Mouse (Mus musculus) E14TG2a.4 (cell line): ENCODE results near the gene Cntrob.

Experiments used
- H3K27me3 ChIP-seq: 2 replicates; pipeline ENCODE4 v1.6.1; 2014; ENCODE audit warnings: low read length, control low read depth; ENCODE audit not compliant: insufficient read depth
- H3K36me3 ChIP-seq: 2 replicates; pipeline ENCODE4 v1.6.1; 2014; ENCODE audit warnings: low read length, control low read depth; ENCODE audit not compliant: insufficient read depth
- H3K4me1 ChIP-seq: replicated peaks from 2 replicates; pipeline ENCODE4 v1.6.1; 2014; ENCODE audit warnings: low read depth, low read length, control low read depth
- H3K4me3 ChIP-seq: replicated peaks from 2 replicates; pipeline ENCODE4 v1.5.1; 2014; ENCODE audit warnings: mild to moderate bottlenecking, low read length
- H3K9me3 ChIP-seq: 2 replicates; pipeline ENCODE4 v1.6.1; 2014; ENCODE audit warnings: low read length, control low read depth
- CTCF ChIP-seq: conservative IDR thresholded peaks from 2 replicates; pipeline ENCODE4 v1.5.1; 2014; ENCODE audit warnings: low read length
- NANOG ChIP-seq: IDR thresholded peaks from 2 replicates; pipeline ENCODE4 v1.6.1; 2014; ENCODE audit warnings: borderline replicate concordance, low read length, mixed read lengths
- POU5F1 ChIP-seq: IDR thresholded peaks from 2 replicates; pipeline ENCODE4 v1.6.1; 2014; ENCODE audit warnings: low read length, borderline replicate concordance

Gene Cntrob

GRCm38 (mm10) chr11:69269575-69269974, 54.0 kb downstream of the Cntrob start:
- Histone ChIP-seq H3K4me3 (no peak overlapping the region), H3K27me3 (peaks cover 7% of the 10 kb centered on the region; the same call in 1 of the 2 replicates), H3K9me3 (no peaks in the 10 kb centered on the region), H3K4me1 (peaks cover 43% of the 10 kb centered on the region), H3K36me3 (no peaks in the 10 kb centered on the region)
- peak; percentile 56 for TF ChIP-seq CTCF
- TF ChIP-seq POU5F1, result no peak
- no peak for TF ChIP-seq NANOG

GRCm38 (mm10) chr11:69268100-69268499, 55.5 kb downstream of the Cntrob start:
- no peaks in the 10 kb centered on the region for H3K9me3 ChIP-seq
- H3K4me1 ChIP-seq, result peaks cover 43% of the 10 kb centered on the region
- H3K4me3 ChIP-seq, result peak overlapping the region; percentile 48; the same call in 1 of the 2 replicates
- H3K27me3 ChIP-seq, result peaks cover 7% of the 10 kb centered on the region; the same call in 1 of the 2 replicates
- H3K36me3 ChIP-seq, result no peaks in the 10 kb centered on the region
- TF ChIP-seq NANOG (no peak), CTCF (no peak), POU5F1 (no peak)

GRCm38 (mm10) chr11:69267341-69267740, 56.2 kb downstream of the Cntrob start:
- H3K9me3 ChIP-seq, result no peaks in the 10 kb centered on the region
- peaks cover 7% of the 10 kb centered on the region; the same call in 1 of the 2 replicates for H3K27me3 ChIP-seq
- TF ChIP-seq POU5F1 (no peak), NANOG (no peak), CTCF (peak; percentile 47)
- peak overlapping the region; percentile 48; the same call in 1 of the 2 replicates for H3K4me3 ChIP-seq
- H3K36me3 ChIP-seq, result no peaks in the 10 kb centered on the region
- peaks cover 43% of the 10 kb centered on the region for H3K4me1 ChIP-seq

- peaks cover 36% of the 10 kb centered on the region for H3K4me1 ChIP-seq
- no peak for TF ChIP-seq POU5F1
- TF ChIP-seq CTCF, result no peak
- TF ChIP-seq NANOG, result no peak
Observed at GRCm38 (mm10) chr11:69266253-69266652, 57.3 kb downstream of the Cntrob start.

GRCm38 (mm10) chr11:69265410-69265809, 58.2 kb downstream of the Cntrob start:
- no peak for TF ChIP-seq POU5F1
- TF ChIP-seq CTCF, result no peak
- TF ChIP-seq NANOG, result no peak
- H3K27me3 ChIP-seq, result peaks cover 7% of the 10 kb centered on the region; the same call in 1 of the 2 replicates
- no peaks in the 10 kb centered on the region for H3K9me3 ChIP-seq
- H3K36me3 ChIP-seq, result no peaks in the 10 kb centered on the region
- H3K4me3 ChIP-seq, result peak overlapping the region; percentile 6; the same call in 1 of the 2 replicates
- H3K4me1 ChIP-seq, result peaks cover 30% of the 10 kb centered on the region

More at GRCm38 (mm10) chr11:69266253-69266652, 57.3 kb downstream of the Cntrob start:
- Histone ChIP-seq H3K36me3 (no peaks in the 10 kb centered on the region), H3K27me3 (peaks cover 7% of the 10 kb centered on the region; the same call in 1 of the 2 replicates), H3K9me3 (no peaks in the 10 kb centered on the region), H3K4me3 (no peak overlapping the region)

DNA sequence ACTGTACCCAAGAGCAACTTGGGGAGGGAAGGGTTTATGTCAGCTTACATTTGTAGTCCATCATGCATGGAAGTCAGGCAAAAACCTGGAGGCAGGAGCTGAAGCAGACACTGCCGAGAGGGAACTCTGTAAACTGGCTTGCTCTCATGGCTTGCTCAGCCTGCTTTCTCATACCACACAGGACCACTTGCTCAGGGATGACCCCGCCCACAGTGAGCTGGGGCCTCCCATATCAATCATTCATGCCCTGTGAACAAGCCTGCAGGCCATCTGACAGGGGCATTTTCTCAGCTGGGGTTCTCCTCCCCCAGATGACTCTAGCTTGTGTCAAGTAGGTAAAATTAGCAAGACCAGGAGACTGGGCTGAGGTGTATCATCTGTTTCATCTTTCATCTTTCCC, 59.3 kb downstream of the Cntrob start:
- H3K27me3 ChIP-seq, result peaks cover 14% of the 10 kb centered on the region; the same call in 1 of the 2 replicates
- TF ChIP-seq NANOG (no peak), CTCF (no peak), POU5F1 (no peak)

DNA sequence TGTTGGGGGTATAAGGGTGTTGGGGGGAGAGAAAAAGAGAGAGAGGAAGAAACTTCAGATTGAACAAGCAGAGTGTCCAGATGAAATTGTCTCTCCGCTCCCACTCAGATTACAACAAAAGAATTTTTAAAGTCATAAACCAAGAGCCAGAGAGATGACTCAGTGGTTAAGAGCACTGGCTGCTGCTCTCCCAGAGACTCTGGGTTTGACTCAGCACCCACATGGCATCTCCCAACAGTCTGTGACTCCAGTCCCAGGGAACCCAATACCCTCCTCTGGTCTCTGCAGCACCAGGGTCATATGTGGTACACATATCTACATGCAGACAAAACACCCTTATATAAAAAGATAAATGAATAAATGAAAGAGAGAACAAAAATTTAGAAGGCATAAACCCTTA, 63.5 kb downstream of the Cntrob start:
- Histone ChIP-seq H3K4me1 (0 out of 2 replicates have a peak, but pooled peaks cover 4% of the 10 kb centered on the region), H3K36me3 (no peaks in the 10 kb centered on the region), H3K4me3 (no peak overlapping the region), H3K9me3 (no peaks in the 10 kb centered on the region), H3K27me3 (0 out of 2 replicates have a peak, but pooled peaks cover 10% of the 10 kb centered on the region)
- TF ChIP-seq CTCF, result no peak
- TF ChIP-seq NANOG, result no peak
- no peak for TF ChIP-seq POU5F1

More for the DNA sequence above, 59.3 kb downstream of the Cntrob start:
- Histone ChIP-seq H3K4me1 (peaks cover 30% of the 10 kb centered on the region), H3K36me3 (no peaks in the 10 kb centered on the region), H3K9me3 (no peaks in the 10 kb centered on the region), H3K4me3 (no peak overlapping the region)

- Histone ChIP-seq H3K4me3 (no peak overlapping the region), H3K9me3 (peaks cover 3% of the 10 kb centered on the region; the same call in 1 of the 2 replicates), H3K4me1 (0 out of 2 replicates have a peak, but pooled peaks cover 4% of the 10 kb centered on the region), H3K36me3 (no peaks in the 10 kb centered on the region), H3K27me3 (peaks cover 14% of the 10 kb centered on the region; the same call in 1 of the 2 replicates)
- peak; percentile 97 for TF ChIP-seq CTCF
- TF ChIP-seq NANOG, result no peak
Observed at GRCm38 (mm10) chr11:69258287-69258686, 65.3 kb downstream of the Cntrob start.
